Mouse (Mus musculus) gastrocnemius, postnatal 14 days (tissue): ENCODE results near the gene Dpp6. TPM values are rescaled to one million over a fixed set of nuclear protein-coding genes. Genes with fewer than 3 reads are reported as not detected.

Source experiments
- DNase-seq: peaks from one replicate; pipeline ENCODE4 v3.0.0; 2021; ENCODE audit warnings: mixed read lengths
- intact Hi-C: fragments of 180-260 bp; cut with DNase I; formaldehyde crosslinking; loops from one replicate; pipeline ENCODE4 v1.15.1; 2025; ENCODE audit warnings: low total_unique reads
- total RNA-seq, 2 experiments: library from RNA; stranded (reverse); gene quantifications; 2 replicates each; pipeline ENCODE4 v1.2.3; 2021

Gene Dpp6
- total RNA-seq, 2 experiments from 2014 or later: 2.3 TPM

DNA sequence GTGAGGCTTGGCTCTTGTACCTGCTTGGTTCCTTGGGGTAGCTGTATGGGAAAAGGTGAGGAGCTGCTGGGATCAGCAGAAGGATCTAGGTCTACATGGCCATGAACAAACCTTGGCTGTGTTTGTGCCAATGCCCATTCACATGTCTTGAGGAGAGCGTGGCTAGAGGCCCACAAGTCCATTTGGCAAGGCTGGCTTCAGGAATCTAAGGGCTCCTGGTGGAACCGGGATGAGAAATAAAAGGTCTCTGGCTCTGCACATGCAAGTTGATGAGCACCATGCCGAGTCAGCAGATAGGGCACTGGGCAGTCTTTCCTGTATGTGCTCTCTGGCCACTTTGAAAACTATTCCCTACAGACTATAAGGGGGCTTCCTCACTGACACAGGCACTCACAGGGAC, 441.6 kb downstream of the Dpp6 start:
- intact Hi-C loops: no loop called here

DNA sequence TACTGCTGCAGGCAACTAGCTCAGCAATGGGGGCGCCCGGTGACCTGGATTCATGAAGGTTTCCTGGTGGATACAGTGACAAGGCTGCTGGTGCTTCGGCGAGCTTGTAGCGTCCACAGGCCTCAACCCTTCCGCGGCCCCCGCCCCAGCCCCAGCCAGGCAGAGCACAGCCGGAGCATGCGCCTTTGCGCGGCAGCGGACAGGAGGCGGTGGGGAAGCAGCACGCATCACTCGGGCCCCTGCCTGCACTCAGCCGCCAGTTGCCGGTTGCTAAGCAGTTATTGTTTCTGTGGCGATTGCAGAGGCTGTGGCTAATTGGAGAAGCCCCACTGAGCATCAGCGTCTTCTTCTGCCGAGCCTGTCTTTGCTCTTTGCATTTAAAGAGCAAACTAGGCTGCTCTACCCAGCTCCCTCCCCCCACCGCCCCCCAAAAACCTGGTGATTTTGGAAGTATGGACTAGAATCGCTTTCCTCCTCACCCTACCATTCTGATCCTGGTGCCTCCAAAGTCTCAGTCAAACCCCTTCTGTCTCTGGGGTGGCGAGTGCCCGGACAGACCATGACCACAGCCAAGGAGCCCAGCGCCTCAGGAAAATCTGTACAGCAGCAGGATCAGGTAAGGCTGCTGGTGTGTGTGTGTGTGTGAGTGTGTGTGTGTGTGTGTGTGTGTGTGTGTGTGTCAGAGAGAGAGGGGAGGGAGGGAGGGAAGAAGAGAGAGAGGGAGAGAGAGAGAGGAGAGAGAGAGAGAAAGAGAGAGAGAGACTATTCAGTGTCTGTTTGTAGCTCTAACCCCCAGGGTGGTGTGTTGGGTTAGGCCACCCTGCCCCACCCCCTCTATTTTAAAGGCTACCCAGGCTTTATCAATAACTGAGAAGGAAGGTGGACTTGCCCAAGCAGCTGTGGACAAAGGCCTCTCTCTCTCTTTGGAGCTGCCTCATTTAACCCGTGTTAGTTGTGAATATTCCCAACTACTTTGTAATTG, 445.0 kb downstream of the Dpp6 start:
- intact Hi-C loops: no loop called here
- DNase-seq: peak; percentile 9

More for the DNA sequence above, 441.6 kb downstream of the Dpp6 start:
- DNase-seq: no peak

DNA sequence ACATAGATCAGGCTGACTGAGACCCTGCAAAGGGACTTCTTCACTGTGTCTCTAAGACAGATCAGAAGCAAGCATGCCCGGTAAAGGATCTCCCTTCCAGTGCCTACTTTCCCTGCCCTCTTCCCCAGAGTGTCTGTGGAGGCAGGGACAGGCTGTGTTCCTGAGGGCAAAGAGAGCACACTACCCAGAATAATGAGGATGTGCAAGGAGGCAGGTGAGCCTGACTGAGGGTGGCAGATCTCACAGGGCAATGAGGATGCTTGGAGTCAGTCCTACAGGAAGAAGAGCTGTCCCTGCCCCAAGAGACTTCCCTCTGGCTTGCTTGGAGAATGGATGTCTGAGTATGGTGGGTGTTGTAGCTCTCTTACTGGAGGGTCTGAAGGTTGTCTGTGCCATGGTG, 445.7 kb downstream of the Dpp6 start:
- intact Hi-C loops: no loop called here
- no peak for DNase-seq

DNA sequence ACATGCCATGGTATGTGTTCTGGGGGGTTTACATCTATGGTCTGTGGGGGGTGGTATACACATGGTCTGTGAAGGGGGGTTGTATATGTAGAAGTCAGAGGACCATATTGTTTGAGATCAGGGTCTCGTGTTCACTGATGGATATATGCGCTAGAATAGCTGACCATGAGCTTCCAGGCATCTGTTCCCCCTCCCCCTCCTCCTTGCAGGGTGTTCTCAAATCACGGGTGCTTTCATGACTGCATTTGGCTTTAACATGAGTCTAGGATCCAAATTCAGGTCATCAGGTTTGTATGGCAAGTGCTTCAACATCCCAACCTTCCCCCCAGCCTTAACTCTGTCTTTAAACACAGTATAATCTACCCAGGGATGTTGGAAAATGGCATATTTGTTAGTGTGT, 448.3 kb downstream of the Dpp6 start:
- no peak for DNase-seq
- intact Hi-C loops: no loop called here

DNA sequence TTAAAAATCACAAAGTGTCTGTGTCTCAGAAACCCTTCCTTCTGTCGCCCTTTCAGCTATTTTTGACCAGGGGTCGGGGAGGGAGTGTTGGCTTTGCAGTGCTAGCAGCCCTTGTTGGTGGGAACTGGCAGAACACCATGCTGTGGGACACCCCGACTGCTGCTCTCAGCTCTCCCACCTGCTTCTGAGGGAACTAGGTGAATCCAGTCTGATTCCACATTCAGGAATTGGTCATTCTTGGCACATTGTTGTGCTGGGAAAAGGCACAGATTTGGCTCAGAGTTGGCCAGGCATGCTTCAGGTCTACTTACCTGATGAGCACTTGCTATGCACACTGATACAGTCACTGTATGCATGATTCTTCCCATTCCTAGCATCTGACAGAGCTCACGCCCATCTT, 454.3 kb downstream of the Dpp6 start:
- intact Hi-C loops: no loop called here
- no peak for DNase-seq

DNA sequence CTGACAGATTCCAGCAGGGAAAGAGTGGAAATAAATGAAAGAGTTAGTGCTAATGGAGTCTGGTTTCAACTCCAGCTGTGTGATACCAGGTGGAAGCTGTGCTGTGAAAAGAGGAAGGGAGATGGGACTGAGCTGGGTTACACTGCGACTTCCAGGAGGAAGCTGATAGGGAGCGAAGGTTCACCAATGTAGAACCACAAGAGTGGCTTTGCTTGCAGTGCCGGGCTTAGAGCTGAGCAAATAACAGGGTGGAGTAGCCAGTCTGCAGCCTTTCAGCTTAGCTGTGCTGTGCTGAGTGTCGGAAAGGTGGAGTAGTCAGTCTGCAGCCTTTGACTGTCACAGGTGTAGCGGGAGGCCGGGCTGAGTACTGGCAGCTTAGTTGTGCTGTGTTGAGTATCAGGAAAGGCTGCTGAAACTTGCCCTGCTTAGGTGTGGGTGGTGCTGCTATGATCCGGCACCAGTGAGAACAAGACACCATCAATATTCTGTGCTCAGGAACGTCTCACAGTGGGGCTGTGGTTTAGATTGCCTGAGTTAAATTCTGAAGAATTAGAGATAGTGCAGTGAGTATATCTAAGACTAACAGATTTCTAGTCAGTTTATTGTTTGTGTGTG, 457.9 kb downstream of the Dpp6 start:
- no peak for DNase-seq
- intact Hi-C loops: no loop called here

DNA sequence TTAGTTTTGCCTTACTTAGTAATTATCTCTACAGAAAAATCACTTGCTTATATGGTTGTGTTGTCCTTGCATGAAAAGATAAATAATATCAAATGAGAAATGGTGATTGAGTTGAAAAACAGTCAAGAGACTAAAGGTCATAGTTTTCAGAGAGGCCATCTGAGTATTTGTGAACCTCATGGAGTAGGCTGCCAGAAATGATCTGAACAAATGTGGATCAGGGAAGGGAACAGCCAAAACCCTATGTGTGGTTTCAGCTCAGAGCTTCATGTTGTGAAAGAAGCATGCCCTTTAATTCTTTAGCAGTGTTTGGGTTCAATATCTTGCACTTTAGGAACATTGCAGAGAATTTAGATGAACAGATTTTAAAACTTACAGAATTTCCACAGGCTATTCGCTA, 458.9 kb downstream of the Dpp6 start:
- intact Hi-C loops: no loop called here
- no peak for DNase-seq

DNA sequence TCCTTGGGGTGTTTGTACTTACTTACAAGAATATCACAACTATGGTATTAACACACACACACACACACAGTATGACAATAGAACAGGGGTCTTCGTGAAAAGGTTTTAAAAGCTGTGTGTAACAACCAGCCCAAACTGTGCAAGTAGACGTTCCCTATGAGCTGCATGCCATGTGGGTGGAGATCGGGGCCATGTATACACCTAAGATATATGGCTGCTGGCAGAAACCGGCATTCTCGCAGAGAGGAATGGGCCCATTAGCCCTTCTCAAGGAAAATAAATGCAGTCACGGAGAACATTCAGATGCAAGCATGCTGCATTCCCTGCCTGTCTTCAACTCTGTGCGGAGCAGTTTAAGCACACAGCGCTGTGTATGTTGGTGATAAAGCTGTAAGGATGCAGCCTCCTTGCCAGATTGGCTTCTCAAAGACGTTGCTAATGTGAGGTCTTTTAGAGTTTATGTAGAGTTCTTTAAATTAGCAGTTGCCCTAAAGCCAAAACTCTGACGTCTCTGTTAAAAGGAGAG, 461.2 kb downstream of the Dpp6 start:
- DNase-seq: no peak
- intact Hi-C loops: no loop called here

DNA sequence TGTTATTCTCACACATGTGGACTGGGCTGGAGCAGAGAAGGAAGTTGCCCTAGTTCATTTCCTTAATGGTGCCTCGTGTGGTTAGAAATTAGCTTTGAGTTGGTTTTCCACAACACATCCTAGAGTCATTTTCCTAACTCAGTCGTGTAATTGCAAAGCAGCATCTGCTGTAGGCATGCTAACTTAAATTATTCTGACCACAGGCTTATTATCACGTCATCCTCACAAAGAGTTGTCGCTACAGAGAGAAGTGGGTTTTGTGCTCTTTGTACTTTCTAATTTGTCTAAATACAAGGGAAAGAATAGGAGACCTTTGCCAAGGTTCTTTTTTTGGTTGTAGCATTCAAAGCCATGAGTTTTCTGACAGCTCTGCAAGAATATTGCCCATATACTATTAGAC, 469.9 kb downstream of the Dpp6 start:
- no peak for DNase-seq
- intact Hi-C loops: no loop called here

DNA sequence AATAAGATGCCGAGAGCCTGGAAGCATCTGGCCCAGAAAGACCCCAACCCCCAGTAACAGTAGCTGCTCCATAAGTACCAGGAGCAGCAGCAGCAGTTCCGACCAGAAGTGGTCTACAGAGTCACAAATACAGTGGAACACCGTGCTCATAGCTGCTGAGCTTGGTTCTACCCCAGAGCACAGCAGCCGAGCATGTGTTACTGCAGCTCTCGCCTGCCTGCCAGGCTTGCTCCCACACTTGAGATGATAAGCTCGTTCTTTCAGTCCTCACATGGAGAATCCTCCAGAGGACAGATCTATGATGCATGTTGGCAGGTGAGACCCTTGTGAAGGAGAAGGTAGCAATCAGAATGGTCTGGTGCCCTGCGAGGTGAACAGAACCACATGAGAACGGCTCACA, 474.4 kb downstream of the Dpp6 start:
- intact Hi-C loops: no loop called here
- DNase-seq: no peak

DNA sequence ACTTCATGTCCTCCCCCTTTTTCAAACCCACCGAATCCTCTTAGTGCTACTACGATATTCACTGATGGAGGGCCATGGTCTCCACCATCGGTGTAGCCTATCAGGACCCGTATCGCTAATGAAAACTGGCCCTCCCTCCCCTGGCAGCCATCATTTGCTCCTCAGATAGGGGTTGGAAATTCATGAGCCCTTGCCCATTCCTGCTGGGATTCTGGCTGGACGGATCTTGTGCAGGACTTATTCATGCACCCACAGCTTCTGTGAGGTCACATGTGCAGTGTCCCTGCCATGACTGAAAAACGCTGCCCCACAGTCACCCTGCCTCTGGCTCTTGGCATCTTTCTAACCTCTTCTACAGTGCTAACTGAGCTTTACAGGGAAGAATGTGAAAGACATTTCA, 475.2 kb downstream of the Dpp6 start:
- intact Hi-C loops: no loop called here
- no peak for DNase-seq

DNA sequence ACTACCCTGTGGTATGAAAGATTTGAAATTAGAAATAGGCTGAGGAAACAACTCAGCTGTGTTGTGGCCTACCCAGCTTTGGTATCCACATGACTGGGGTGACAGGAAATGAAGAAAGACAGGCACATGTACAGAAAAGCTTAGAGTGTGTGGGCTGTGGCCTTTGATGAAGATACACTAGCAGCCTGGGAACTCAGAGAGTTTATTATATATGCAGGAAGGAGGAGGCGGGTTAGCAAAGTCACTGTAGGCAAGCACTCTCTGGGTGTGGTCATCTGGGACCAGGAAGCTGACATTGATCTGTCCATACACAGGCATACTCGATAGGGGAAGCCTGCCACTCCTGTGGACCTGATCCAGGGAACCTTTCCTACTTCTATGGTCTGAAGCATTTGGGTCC, 487.1 kb downstream of the Dpp6 start:
- intact Hi-C loops: no loop called here
- DNase-seq: no peak

DNA sequence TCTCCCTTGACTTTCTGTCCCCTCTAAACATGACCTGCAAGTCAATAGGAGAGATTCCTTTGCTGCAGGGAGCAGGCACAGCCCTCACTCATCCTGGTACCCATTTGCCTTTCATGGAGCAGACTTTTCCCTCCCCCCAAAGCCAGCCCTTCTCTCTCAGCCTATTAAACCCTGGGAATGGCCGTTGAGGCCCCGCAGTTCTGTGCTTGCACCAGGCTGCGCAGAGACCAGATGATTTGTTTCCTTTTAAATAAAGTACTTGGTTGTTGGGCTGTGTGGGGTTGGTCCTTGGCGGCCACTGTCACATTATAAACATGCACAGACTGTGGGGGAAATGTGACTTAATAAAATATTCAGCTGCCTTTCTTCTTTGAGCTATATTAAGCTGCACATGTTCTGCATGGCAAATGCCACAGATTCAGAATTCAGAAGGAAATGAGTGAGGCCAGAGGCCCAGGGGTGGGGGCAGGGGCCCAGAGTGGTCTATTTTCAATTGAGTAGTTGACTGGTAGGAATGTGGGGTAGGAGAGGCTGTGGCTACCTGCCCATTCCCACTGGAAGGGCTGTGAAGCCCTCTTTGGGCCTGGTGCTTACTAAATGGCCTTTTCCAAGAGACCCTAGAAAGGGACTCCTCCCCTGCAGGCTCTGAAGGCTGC, 489.6 kb downstream of the Dpp6 start:
- intact Hi-C loops: no loop called here
- no peak for DNase-seq

DNA sequence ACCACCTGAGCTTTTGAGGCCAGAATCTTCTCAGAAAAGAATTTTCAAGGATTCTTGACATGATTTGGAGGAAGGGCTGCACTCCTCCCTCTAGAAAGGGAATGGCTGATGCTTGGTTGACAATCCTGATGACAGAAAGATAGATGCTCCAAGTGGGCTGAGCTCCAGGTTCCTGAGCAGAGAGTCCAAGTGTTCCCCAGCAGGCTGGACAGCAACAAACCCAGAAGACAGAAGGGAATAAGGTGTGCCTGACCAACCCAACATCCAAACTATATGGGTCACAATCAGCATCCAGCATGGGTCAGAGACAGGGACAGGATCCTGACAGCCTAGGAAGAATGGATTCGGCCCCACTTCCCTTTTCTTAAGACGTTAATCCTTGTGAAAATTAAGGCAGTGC, 493.2 kb downstream of the Dpp6 start:
- no peak for DNase-seq
- intact Hi-C loops: no loop called here

DNA sequence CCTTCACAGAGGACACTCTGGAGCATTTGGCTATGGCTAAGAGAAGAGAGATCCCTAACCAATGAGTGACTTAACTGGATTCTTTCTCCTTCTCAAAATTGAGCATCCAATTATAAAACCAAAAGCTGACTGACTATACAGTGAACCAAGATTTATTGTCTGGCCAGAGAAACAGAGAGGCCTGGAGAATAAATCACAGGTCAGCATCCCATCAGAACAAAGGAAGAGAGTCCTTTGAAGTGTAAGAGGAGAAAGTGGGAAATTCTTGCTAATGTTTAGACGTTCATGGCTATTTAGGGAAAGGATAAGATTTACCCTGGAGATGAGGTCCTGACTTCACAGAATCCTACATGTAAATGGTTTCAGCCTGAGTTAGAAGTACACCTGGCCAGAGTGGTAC, 499.7 kb downstream of the Dpp6 start:
- intact Hi-C loops: no loop called here
- DNase-seq: no peak

DNA sequence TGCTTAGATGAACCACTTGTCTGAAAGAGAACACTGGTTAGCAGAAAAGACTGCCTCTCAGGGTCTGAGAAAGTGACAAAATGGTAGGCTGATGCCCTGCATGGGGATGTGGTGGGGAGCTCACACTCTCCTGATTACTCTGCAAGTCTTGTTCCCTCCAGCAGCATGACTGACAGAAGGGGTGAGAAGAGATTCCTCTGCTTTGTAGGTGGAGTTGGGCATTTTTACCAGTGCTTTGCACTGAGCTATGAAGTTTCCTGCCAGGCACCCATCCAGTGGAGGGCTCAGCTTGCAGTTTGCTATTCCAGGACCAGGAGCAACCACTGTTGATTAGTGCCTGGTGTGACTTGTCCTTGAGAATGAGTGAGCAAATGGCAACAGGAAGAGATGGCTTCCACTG, 500.3 kb downstream of the Dpp6 start:
- intact Hi-C loops: no loop called here
- DNase-seq: no peak

DNA sequence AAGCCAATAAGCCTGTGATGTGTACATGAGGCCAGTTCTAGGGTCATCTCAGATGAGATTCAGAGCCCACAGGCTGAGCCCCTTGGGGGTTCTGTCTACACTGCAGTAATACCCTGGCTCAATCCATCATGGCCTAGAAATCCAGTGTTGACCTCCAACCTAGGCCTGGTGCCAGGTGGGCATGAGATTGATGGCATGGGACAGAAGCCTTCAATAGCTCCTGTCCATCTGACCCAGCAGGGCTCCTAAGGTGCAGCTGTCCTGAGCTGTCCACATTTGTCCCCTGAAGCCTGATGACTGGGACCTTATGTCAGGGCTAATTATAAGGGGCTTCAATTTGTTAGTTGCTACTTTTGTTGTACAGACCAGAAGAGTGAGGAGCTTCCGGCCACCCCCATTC, 500.8 kb downstream of the Dpp6 start:
- no peak for DNase-seq
- intact Hi-C loops: no loop called here

DNA sequence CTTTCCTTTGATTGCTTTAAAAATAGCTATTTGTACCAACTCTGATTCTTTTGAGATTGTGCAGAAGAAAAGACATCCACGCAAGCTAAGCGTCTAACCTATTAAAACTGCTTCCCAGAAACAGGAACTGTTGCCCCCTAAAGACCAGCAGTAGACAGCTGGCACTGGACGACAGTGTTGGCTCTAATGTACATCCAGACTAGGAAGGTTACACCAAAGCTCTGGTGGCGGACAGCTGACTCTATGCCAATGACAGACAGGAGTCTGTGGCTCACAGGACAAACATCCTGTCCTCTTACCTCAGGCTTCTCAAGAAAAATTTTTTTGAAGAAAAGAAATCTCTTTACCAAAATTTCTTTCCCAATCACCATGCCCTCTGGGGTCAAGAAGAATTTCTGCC, 502.7 kb downstream of the Dpp6 start:
- no peak for DNase-seq
- intact Hi-C loops: no loop called here

DNA sequence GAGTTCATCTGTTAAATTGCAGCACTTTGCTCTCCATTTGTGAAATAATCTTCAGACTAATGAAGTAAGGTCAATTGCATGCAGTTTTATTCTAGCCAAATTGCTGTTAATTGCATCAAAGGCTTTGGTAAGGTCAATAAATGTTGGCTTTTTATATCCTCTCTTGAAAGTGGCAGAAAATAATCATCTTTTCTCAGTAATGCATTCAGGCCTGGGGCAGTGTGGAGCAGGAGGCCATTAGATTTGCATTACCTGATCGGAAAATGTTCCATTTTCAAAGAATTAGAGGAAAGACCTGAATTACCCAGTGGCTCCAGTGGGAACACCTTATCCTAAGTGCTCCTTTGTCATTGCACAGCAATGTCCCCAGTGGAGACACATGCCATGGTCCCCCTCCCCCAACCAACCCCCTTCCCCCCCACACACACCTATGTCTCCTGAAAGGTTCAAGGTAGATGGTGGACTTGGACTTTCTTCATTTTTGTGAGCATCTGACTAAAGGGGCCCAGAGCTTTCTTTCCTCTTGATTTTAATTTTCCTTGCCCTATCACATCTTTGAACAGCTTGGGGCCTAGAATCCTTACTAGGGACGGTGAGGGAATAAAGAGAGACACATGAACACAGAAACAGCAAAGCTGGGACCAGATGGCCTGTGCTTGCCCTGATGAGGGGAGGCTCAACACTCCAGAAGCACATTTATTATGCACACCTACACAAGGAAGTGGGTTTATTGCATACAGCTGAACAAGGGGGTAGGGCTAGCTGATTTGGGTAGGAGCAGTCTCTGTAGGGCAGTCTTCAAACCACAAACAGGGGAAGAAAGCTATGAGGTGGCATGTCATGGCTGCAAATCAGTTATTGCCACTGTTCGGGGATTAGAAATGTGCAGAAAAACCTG, 506.1 kb downstream of the Dpp6 start:
- intact Hi-C loops: no loop called here
- no peak for DNase-seq
